Mouse (Mus musculus) liver, embryonic 14.5 days (tissue): ENCODE data around the gene Rsph9.

Experiments
- CTCF ChIP-seq: IDR thresholded peaks from 2 replicates; pipeline ENCODE4 v1.5.1; 2016; ENCODE audit warnings: antibody characterized with exemption, low read depth, control low read depth
- EP300 ChIP-seq: IDR thresholded peaks from 2 replicates; pipeline ENCODE4 v1.6.1; 2016; ENCODE audit warnings: antibody characterized with exemption, low read depth

DNA sequence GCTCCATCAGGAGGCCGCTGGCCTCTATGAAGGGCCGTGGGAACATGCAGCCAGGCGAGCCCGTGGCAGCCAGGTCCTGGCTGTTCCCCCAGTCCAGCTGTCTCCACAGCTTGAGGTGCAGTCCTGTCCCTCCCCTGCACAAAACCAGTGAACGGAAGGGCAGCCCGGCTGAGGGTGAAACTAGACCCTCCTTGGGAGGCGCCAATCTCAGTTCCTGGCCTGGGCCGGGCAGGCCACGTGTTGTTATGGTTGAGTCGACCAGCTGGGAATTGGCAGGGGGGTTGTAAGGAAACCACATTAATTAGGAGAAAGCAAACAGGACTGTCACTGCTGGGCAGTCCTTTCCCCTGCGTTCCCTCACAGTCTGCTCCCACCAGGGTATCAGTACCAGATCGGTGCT is 39.5 kb downstream of the Rsph9 start:
- no peak for TF ChIP-seq CTCF
- no peak for TF ChIP-seq EP300
